Mouse (Mus musculus): Measurements from ENCODE around the gene Fbxl7. TPM values are rescaled to one million over a fixed set of nuclear protein-coding genes. Genes with fewer than 3 reads are reported as not detected.

Gene Fbxl7
- total and polyA plus RNA-seq, 3 experiments: not detected

DNA sequence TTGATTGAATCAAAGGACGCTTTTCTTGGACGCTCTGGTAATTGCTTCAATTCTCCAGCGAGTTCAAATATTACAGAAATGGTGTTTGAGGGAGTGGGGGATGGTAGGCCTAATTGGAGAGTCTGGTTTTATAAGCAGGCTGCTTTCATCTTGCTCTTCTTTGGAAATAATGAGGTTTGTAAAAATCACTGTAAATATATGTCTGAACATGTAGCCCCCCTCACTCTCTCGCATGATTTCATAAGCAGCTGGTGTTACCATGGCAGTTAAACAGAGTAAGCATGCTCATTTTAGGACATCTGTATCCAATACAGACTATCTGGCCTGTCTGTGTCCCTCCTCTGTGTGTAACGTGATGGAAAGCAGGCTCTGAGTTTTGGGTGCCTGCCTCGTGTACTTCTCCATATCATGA is 376.2 kb downstream of the Fbxl7 start:
- dilution Hi-C loops (cut with MboI; ENCODE audit: extremely low pct_ligation_motif_present, extremely low pct_unique_long_range_greater_than_20kb, low sequenced_read_pairs): no loop called here
- H3K4me2 ChIP-seq (ENCODE audit: insufficient read depth, low read depth, poor library complexity, severe bottlenecking): no peak overlapping the region
- no peak for DNase-seq (ENCODE audit: extremely low read depth)
- H3K27ac ChIP-seq (ENCODE audit: insufficient read depth, low read depth): no peak overlapping the region
- H3K9me3 ChIP-seq (replicated peaks; ENCODE audit: low read length): no peaks in the 10 kb centered on the region
- in situ Hi-C loops (cut with MboI; ENCODE audit: low pct_ligation_motif_present, low pct_unique_long_range_greater_than_20kb, low sequenced_read_pairs): no loop called here
- H3K9ac ChIP-seq (ENCODE audit: insufficient read depth, low read depth): no peak overlapping the region
- no peaks in the 10 kb centered on the region for H3K79me2 ChIP-seq (replicated peaks; ENCODE audit: control insufficient read depth, extremely low read depth, insufficient read depth, poor library complexity, severe bottlenecking)
- no peaks in the 10 kb centered on the region for H3K4me1 ChIP-seq (ENCODE audit: control insufficient read depth in 1 of 2, insufficient read depth in 2 of 2)
- H3K36me3 ChIP-seq (replicated peaks in 1 of 2; ENCODE audit: control insufficient read depth in 1 of 2, insufficient read depth in 1 of 2, low read length in 1 of 2): no peaks in the 10 kb centered on the region
- no peak for TF ChIP-seq ETS1 (conservative IDR thresholded peaks at IDR 0.05; ENCODE audit: low read depth, low read length)
- H3K27me3 ChIP-seq (replicated peaks): no peaks in the 10 kb centered on the region
- no peak overlapping the region for H3K4me3 ChIP-seq (replicated peaks in 1 of 3; ENCODE audit: low read depth in 2 of 3, low read length in 2 of 3, poor library complexity in 1 of 3)

DNA sequence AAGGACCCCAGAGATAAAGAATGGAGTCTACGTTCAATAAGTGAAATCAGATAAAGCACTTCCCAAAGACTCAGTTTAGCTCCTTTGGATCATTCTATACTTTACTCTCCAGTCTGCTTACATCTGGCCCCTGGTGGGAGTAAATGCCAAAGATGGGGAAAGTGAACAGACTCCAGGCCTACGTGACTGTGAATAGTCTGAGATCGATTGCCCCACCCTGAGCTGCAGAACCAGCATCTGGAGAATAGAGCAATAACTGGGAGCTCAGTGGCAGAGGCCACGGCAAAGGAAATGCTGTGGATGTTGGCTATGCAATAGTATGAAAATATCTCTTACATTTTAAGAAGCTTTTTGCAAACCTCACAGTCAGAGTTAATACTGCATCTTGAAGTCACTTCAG is 394.4 kb downstream of the Fbxl7 start:
- Histone ChIP-seq H3K4me2 (ENCODE audit: insufficient read depth, low read depth, poor library complexity, severe bottlenecking) (no peak overlapping the region), H3K36me3 (replicated peaks in 1 of 2; ENCODE audit: control insufficient read depth in 1 of 2, insufficient read depth in 1 of 2, low read length in 1 of 2) (no peaks in the 10 kb centered on the region), H3K9me3 (replicated peaks; ENCODE audit: low read length) (no peaks in the 10 kb centered on the region), H3K4me1 (ENCODE audit: control insufficient read depth in 1 of 2, insufficient read depth in 2 of 2) (no peaks in the 10 kb centered on the region), H3K79me2 (replicated peaks; ENCODE audit: control insufficient read depth, extremely low read depth, insufficient read depth, poor library complexity, severe bottlenecking) (no peaks in the 10 kb centered on the region), H3K27ac (ENCODE audit: insufficient read depth, low read depth) (no peak overlapping the region), H3K4me3 (replicated peaks in 1 of 3; ENCODE audit: low read depth in 2 of 3, low read length in 2 of 3, poor library complexity in 1 of 3) (no peak overlapping the region), H3K27me3 (replicated peaks) (no peaks in the 10 kb centered on the region), H3K9ac (ENCODE audit: insufficient read depth, low read depth) (no peak overlapping the region)
- TF ChIP-seq MYC (IDR thresholded peaks at IDR 0.05; ENCODE audit: low read depth, low read length): no peak
- TF ChIP-seq RCOR1 (conservative IDR thresholded peaks at IDR 0.05; ENCODE audit: low read depth, low read length): no peak
- TF ChIP-seq ZMIZ1 (IDR thresholded peaks at IDR 0.05; ENCODE audit: low read depth, low read length): no peak
- TF ChIP-seq ETS1 (conservative IDR thresholded peaks at IDR 0.05; ENCODE audit: low read depth, low read length): no peak
- TF ChIP-seq TCF12 (IDR thresholded peaks at IDR 0.05; ENCODE audit: low read depth, low read length): no peak
- no peak for TF ChIP-seq CHD2 (IDR thresholded peaks at IDR 0.05; ENCODE audit: low read length)
- no peak for TF ChIP-seq KAT2A (IDR thresholded peaks at IDR 0.05; ENCODE audit: insufficient replicate concordance, low read length)
- TF ChIP-seq BHLHE40 (IDR thresholded peaks at IDR 0.05; ENCODE audit: low read depth, low read length): no peak
- no peak for TF ChIP-seq MAX (IDR thresholded peaks at IDR 0.05; ENCODE audit: low read length)
- TF ChIP-seq NRF1 (IDR thresholded peaks at IDR 0.05; ENCODE audit: low read depth, low read length): no peak
- no peak for TF ChIP-seq ZKSCAN1 (IDR thresholded peaks at IDR 0.05; ENCODE audit: borderline replicate concordance, low read depth, low read length)
- TF ChIP-seq SMC3 (IDR thresholded peaks at IDR 0.05; ENCODE audit: low read depth, low read length): no peak
- TF ChIP-seq POLR2A (IDR thresholded peaks at IDR 0.05; ENCODE audit: low read depth, low read length): no peak
- no peak for TF ChIP-seq EP300 (IDR thresholded peaks at IDR 0.05; ENCODE audit: low read length)
- no peak for TF ChIP-seq POLR2AphosphoS2 (IDR thresholded peaks at IDR 0.05; ENCODE audit: low read depth, low read length)
- in situ Hi-C loops (cut with MboI; ENCODE audit: low pct_ligation_motif_present, low pct_unique_long_range_greater_than_20kb, low sequenced_read_pairs) (no loop called here), dilution Hi-C loops (cut with MboI; ENCODE audit: extremely low pct_ligation_motif_present, extremely low pct_unique_long_range_greater_than_20kb, low sequenced_read_pairs) (no loop called here)
- DNase-seq (ENCODE audit: extremely low read depth): no peak

Data from CH12.LX (cell line).